Mouse (Mus musculus) gastrocnemius, postnatal 36 days (tissue): ENCODE measurements around the gene Syne3. TPM values are rescaled to one million over a fixed set of nuclear protein-coding genes. Genes with fewer than 3 reads are reported as not detected.

ENCODE experiments used
- DNase-seq, 2 experiments: peaks; one replicate each; pipeline ENCODE4 v3.0.0; 2022
- intact Hi-C: fragments of 180-260 bp; cut with DNase I; formaldehyde crosslinking; loops from one replicate; pipeline ENCODE4 v1.15.1; 2025
- total RNA-seq, 2 experiments: library from RNA; stranded (reverse); gene quantifications; 2 replicates each; pipeline ENCODE4 v1.2.3; 2021

The Syne3 gene
- total RNA-seq, 2 experiments from 2014 or later = 3.1 to 3.8 TPM

- peak; percentile 66 to 74 for DNase-seq
- intact Hi-C loops = loop anchor here (10.0 kb wide), 1 partner anchor 203 kb away; no protein-coding TSS in a partner anchor
Measured at GRCm38 (mm10) chr12:105027323-105027991, 17.8 kb upstream of the Syne3 start.

- intact Hi-C loops = loop anchor here (1.0 to 10.0 kb wide), 2 partner anchors 74 to 201 kb away; no protein-coding TSS in a partner anchor
- DNase-seq = no peak
Measured at GRCm38 (mm10) chr12:105025947-105026586, 16.5 kb upstream of the Syne3 start.

- DNase-seq = peak; percentile 34 to 62
- intact Hi-C loops = loop anchor here (1.0 to 10.0 kb wide), 2 partner anchors 73 to 201 kb away; no protein-coding TSS in a partner anchor
Measured at GRCm38 (mm10) chr12:105025271-105025946, 15.8 kb upstream of the Syne3 start.

GRCm38 (mm10) chr12:105022776-105023175, 13.2 kb upstream of the Syne3 start:
- DNase-seq = no peak
- intact Hi-C loops = loop anchor here (10.0 kb wide), 1 partner anchor 198 kb away; no protein-coding TSS in a partner anchor

- intact Hi-C loops = loop anchor here (10.0 kb wide), 1 partner anchor 197 kb away; no protein-coding TSS in a partner anchor
Measured at GRCm38 (mm10) chr12:105022141-105022540, 12.5 kb upstream of the Syne3 start.

GRCm38 (mm10) chr12:105021441-105022069, 11.9 kb upstream of the Syne3 start:
- intact Hi-C loops = loop anchor here (10.0 kb wide), 1 partner anchor 197 kb away; no protein-coding TSS in a partner anchor
- DNase-seq = no peak

More at GRCm38 (mm10) chr12:105022141-105022540, 12.5 kb upstream of the Syne3 start:
- DNase-seq = no peak

GRCm38 (mm10) chr12:105019359-105020219, 10.0 kb upstream of the Syne3 start:
- DNase-seq = no peak
- intact Hi-C loops = loop anchor here (10.0 kb wide), 1 partner anchor 195 kb away; no protein-coding TSS in a partner anchor

GRCm38 (mm10) chr12:105016639-105017038, 7.0 kb upstream of the Syne3 start:
- intact Hi-C loops = no loop called here
- DNase-seq = no peak

GRCm38 (mm10) chr12:105016199-105016598, 6.6 kb upstream of the Syne3 start:
- intact Hi-C loops = no loop called here
- DNase-seq = no peak

GRCm38 (mm10) chr12:105013065-105013464, 3.5 kb upstream of the Syne3 start:
- peak; percentile 62 to 68 for DNase-seq
- intact Hi-C loops = no loop called here

- no peak for DNase-seq
- intact Hi-C loops = no loop called here
Measured at GRCm38 (mm10) chr12:105012314-105012713, 2.7 kb upstream of the Syne3 start.

- intact Hi-C loops = no loop called here
- DNase-seq = no peak
Measured at GRCm38 (mm10) chr12:105011589-105011988, 2.0 kb upstream of the Syne3 start.

GRCm38 (mm10) chr12:105010213-105010790, 693 bp upstream of the Syne3 start:
- intact Hi-C loops = no loop called here
- DNase-seq = no peak

GRCm38 (mm10) chr12:105008752-105009178, 844 bp downstream of the Syne3 start:
- no peak for DNase-seq
- intact Hi-C loops = loop anchor here (5.0 kb wide), 1 partner anchor 51 kb away; no protein-coding TSS in a partner anchor

GRCm38 (mm10) chr12:105008150-105008549, 1.5 kb downstream of the Syne3 start:
- DNase-seq = no peak
- intact Hi-C loops = loop anchor here (5.0 kb wide), 1 partner anchor 51 kb away; no protein-coding TSS in a partner anchor

- intact Hi-C loops = loop anchor here (5.0 kb wide), 1 partner anchor 48 kb away; no protein-coding TSS in a partner anchor
Measured at GRCm38 (mm10) chr12:105005715-105005972, 4.0 kb downstream of the Syne3 start.

GRCm38 (mm10) chr12:105004956-105005714, 4.5 kb downstream of the Syne3 start:
- intact Hi-C loops = loop anchor here (5.0 kb wide), 1 partner anchor 48 kb away; no protein-coding TSS in a partner anchor
- no peak for DNase-seq

More at GRCm38 (mm10) chr12:105005715-105005972, 4.0 kb downstream of the Syne3 start:
- DNase-seq = no peak

- intact Hi-C loops = no loop called here
- DNase-seq = no peak
Measured at GRCm38 (mm10) chr12:105003715-105004114, 5.9 kb downstream of the Syne3 start.
